Mouse (Mus musculus) myocyte (in vitro differentiated cells): ENCODE measurements at regions not wholly inside any gene's neighbourhood (a gene's known extent, or its start where the extent isn't known, plus 50 kb on each side); places are given as distances from the start of the nearest gene placed in this dataset.

Experiments used
- H3K27me3 ChIP-seq: one replicate; pipeline ENCODE4 v1.6.1; 2011; ENCODE audit not compliant: control insufficient read depth, insufficient read depth, insufficient read length
- H3K36me3 ChIP-seq: one replicate; pipeline ENCODE4 v1.6.1; 2011; ENCODE audit not compliant: control insufficient read depth, insufficient read depth
- H3K4me2 ChIP-seq: one replicate; pipeline ENCODE4 v1.6.1; 2011; ENCODE audit warnings: low read depth, control low read depth
- H3K4me3 ChIP-seq: one replicate; pipeline ENCODE4 v1.5.1; 2011; ENCODE audit warnings: mild to moderate bottlenecking, control low read depth, moderate library complexity
- H3K79me2 ChIP-seq: one replicate; pipeline ENCODE4 v1.6.1; 2011; ENCODE audit not compliant: control insufficient read depth, insufficient read depth
- H3ac ChIP-seq: one replicate; pipeline ENCODE4 v1.6.1; 2011; ENCODE audit not compliant: control insufficient read depth, insufficient read length
- MYOD1 ChIP-seq, 3 experiments: IDR thresholded peaks; one replicate each; pipeline ENCODE4 v1.6.1; 2011; ENCODE audit warnings: control low read depth in 2 of 3, low read depth in 2 of 3, mild to moderate bottlenecking in 2 of 3, moderate library complexity in 1 of 3; ENCODE audit not compliant: insufficient read length in 2 of 3, control insufficient read depth in 1 of 3
- MYOG ChIP-seq, 3 experiments: IDR thresholded peaks; one replicate each; pipeline ENCODE4 v1.6.1; 2011; ENCODE audit warnings: control low read depth in 2 of 3, low read depth in 2 of 3, mild to moderate bottlenecking in 2 of 3; ENCODE audit not compliant: insufficient read length in 2 of 3, control insufficient read depth in 1 of 3, insufficient read depth in 1 of 3
- TCF12 ChIP-seq: IDR thresholded peaks from one replicate; pipeline ENCODE4 v1.6.1; 2011; ENCODE audit warnings: mild to moderate bottlenecking, control low read depth; ENCODE audit not compliant: poor library complexity, insufficient read depth, severe bottlenecking

DNA sequence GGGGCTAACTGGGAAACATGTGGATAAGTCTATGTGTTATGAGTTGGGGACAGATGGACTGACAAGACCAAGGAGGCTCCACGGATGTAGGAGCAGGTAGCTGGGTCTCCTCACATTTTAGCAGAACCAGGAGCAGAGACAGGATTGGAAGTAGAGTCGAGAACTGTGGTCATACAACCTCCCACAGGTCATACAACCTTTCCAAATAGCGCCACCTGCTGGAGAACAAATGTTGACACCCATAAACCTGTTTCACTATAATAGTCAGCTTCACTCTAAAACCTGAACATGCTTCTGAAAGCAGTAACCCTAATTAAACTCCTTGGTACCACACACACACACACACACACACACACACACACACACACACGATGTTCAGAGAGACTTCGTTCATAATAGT is 50.7 kb upstream of the Foxk1 start:
- TF ChIP-seq MYOD1 (IDR thresholded peaks at IDR 0.05; ENCODE audit: control insufficient read depth in 1 of 3, insufficient read length in 2 of 3, low read depth in 2 of 3): no peak
- no peak for TF ChIP-seq TCF12
- TF ChIP-seq MYOG (IDR thresholded peaks at IDR 0.05; ENCODE audit: control insufficient read depth in 1 of 3, insufficient read depth in 1 of 3, insufficient read length in 2 of 3, low read depth in 2 of 3): no peak
- no peaks in the 10 kb centered on the region for H3K79me2 ChIP-seq
- no peak overlapping the region for H3K4me3 ChIP-seq
- H3K36me3 ChIP-seq: no peaks in the 10 kb centered on the region
- H3ac ChIP-seq: no peak overlapping the region
- no peak overlapping the region for H3K4me2 ChIP-seq
- no peaks in the 10 kb centered on the region for H3K27me3 ChIP-seq
